Mouse (Mus musculus): ENCODE data around the gene Swap70. TPM values are rescaled to one million over a fixed set of nuclear protein-coding genes. Genes with fewer than 3 reads are reported as not detected.

The Swap70 gene
- 21.9 and 28.1 TPM in 2 replicates for polyA plus RNA-seq (2012)

GRCm38 (mm10) chr7:110221586-110222481 lies at the start of gene Swap70:
Swap70 (plus strand) TSS chr7:110221711.

Other genes with a start within 250 kb of the Swap70 start
- 13.9 and 15.9 TPM in 2 replicates for gene Tmem41b, start 234.8 kb upstream of the Swap70 start, polyA plus RNA-seq (2012)
- gene Ipo7, start 203.4 kb upstream of the Swap70 start, polyA plus RNA-seq (2012) = 79.8 and 80.2 TPM in 2 replicates
- 0.83 and 1.1 TPM in 2 replicates for gene Zfp143, start 160.5 kb upstream of the Swap70 start, polyA plus RNA-seq (2012)
- gene Wee1, start 99.7 kb upstream of the Swap70 start, polyA plus RNA-seq (2012) = 30.9 and 32.7 TPM in 2 replicates